Mouse (Mus musculus): ENCODE results near the gene Fcho2. TPM values are rescaled to one million over a fixed set of nuclear protein-coding genes. Genes with fewer than 3 reads are reported as not detected.

Gene Fcho2
- polyA plus RNA-seq, 1 experiment from 2014 or later = 24.7 TPM

GRCm38 (mm10) chr13:98700661-98701308, 114.5 kb downstream of the Fcho2 start:
- ATAC-seq = peak; percentile 58
- Histone ChIP-seq H3K27me3 (replicated peaks; ENCODE audit: control insufficient read depth, insufficient read depth, low read length) (no peaks in the 10 kb centered on the region), H3K27ac (ENCODE audit: low read depth, low read length) (peak overlapping the region; percentile 90), H3K9ac (ENCODE audit: low read depth, low read length) (no peak overlapping the region), H3K4me2 (replicated peaks; ENCODE audit: low read depth) (peak overlapping the region; percentile 37), H3K4me1 (replicated peaks; ENCODE audit: control insufficient read depth, insufficient read depth, low read length) (peaks cover 12% of the 10 kb centered on the region; the same call in 1 of the 2 replicates), H3K4me3 (ENCODE audit: low read depth, low read length) (no peak overlapping the region), H3K36me3 (ENCODE audit: control insufficient read depth, insufficient read depth) (no peaks in the 10 kb centered on the region), H3K9me3 (ENCODE audit: control insufficient read depth) (no peaks in the 10 kb centered on the region)
- TF ChIP-seq CTCF (IDR thresholded peaks at IDR 0.05; ENCODE audit: low read depth) = no peak
- 22% methylated on average over 10 of the region's 10 CpGs for WGBS

DNA sequence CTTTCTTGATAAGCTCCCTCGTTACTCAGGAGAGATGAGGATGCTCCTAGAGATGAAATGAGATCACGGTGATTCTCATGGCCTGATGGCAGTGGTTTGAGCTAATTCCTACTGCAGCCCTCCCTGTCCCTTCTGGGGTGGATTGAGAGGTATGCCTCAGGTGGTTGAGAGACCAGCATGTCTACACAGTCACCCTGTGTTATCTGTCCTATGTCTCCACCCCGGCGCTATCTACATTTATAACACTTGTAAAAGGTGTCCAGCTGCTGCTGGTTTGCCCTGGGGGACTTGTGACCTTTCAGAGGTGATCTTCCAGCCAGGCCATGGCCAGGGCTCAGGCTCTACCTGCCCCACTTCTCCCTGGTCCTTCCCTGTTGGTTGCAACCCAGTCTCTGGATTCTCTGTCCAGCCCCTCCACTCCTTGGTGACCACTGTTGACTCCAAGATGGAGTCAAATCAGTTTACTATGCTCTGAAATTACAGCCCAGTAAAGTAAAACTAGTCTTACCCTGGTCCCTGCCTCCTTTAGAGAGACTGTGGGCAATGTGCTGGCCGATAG, 115.2 kb downstream of the Fcho2 start:
- peak; percentile 37 for ATAC-seq
- peak overlapping the region; percentile 90 for H3K27ac ChIP-seq (ENCODE audit: low read depth, low read length)

GRCm38 (mm10) chr13:98699051-98699744, 116.1 kb downstream of the Fcho2 start:
- Histone ChIP-seq H3K36me3 (ENCODE audit: control insufficient read depth, insufficient read depth) (no peaks in the 10 kb centered on the region), H3K4me3 (ENCODE audit: low read depth, low read length) (no peak overlapping the region), H3K9ac (ENCODE audit: low read depth, low read length) (no peak overlapping the region), H3K4me1 (replicated peaks; ENCODE audit: control insufficient read depth, insufficient read depth, low read length) (peaks cover 12% of the 10 kb centered on the region; the same call in 1 of the 2 replicates), H3K9me3 (ENCODE audit: control insufficient read depth) (no peaks in the 10 kb centered on the region), H3K27me3 (replicated peaks; ENCODE audit: control insufficient read depth, insufficient read depth, low read length) (no peaks in the 10 kb centered on the region), H3K4me2 (replicated peaks; ENCODE audit: low read depth) (peak overlapping the region; percentile 37), H3K27ac (ENCODE audit: low read depth, low read length) (peak overlapping the region; percentile 90)
- peak; percentile 39 for ATAC-seq
- TF ChIP-seq CTCF (IDR thresholded peaks at IDR 0.05; ENCODE audit: low read depth) = no peak
- WGBS = 17% methylated on average over 14 of the region's 14 CpGs

More for the DNA sequence above, 115.2 kb downstream of the Fcho2 start:
- TF ChIP-seq CTCF (IDR thresholded peaks at IDR 0.05; ENCODE audit: low read depth) = no peak
- no peak overlapping the region for H3K9ac ChIP-seq (ENCODE audit: low read depth, low read length)
- H3K36me3 ChIP-seq (ENCODE audit: control insufficient read depth, insufficient read depth) = no peaks in the 10 kb centered on the region
- no peaks in the 10 kb centered on the region for H3K9me3 ChIP-seq (ENCODE audit: control insufficient read depth)
- H3K4me3 ChIP-seq (ENCODE audit: low read depth, low read length) = no peak overlapping the region
- peak overlapping the region; percentile 37 for H3K4me2 ChIP-seq (replicated peaks; ENCODE audit: low read depth)
- WGBS = 38% methylated on average over 5 of the region's 5 CpGs
- peaks cover 12% of the 10 kb centered on the region; the same call in 1 of the 2 replicates for H3K4me1 ChIP-seq (replicated peaks; ENCODE audit: control insufficient read depth, insufficient read depth, low read length)
- no peaks in the 10 kb centered on the region for H3K27me3 ChIP-seq (replicated peaks; ENCODE audit: control insufficient read depth, insufficient read depth, low read length)

GRCm38 (mm10) chr13:98696716-98697115, 118.5 kb downstream of the Fcho2 start:
- 71% methylated on average over 3 of the region's 3 CpGs for WGBS
- Histone ChIP-seq H3K27me3 (replicated peaks; ENCODE audit: control insufficient read depth, insufficient read depth, low read length) (no peaks in the 10 kb centered on the region), H3K9ac (ENCODE audit: low read depth, low read length) (no peak overlapping the region), H3K4me1 (replicated peaks; ENCODE audit: control insufficient read depth, insufficient read depth, low read length) (peaks cover 12% of the 10 kb centered on the region; the same call in 1 of the 2 replicates), H3K9me3 (ENCODE audit: control insufficient read depth) (no peaks in the 10 kb centered on the region), H3K4me3 (ENCODE audit: low read depth, low read length) (no peak overlapping the region), H3K4me2 (replicated peaks; ENCODE audit: low read depth) (0 out of 2 replicates have a peak overlapping the region, but pooled peaks have one; percentile 76), H3K27ac (ENCODE audit: low read depth, low read length) (peak overlapping the region; percentile 97), H3K36me3 (ENCODE audit: control insufficient read depth, insufficient read depth) (no peaks in the 10 kb centered on the region)
- no peak for TF ChIP-seq CTCF (IDR thresholded peaks at IDR 0.05; ENCODE audit: low read depth)
- no peak for ATAC-seq

GRCm38 (mm10) chr13:98695546-98695945, 119.7 kb downstream of the Fcho2 start:
- peak; percentile 37 for ATAC-seq
- no peak for TF ChIP-seq CTCF (IDR thresholded peaks at IDR 0.05; ENCODE audit: low read depth)
- Histone ChIP-seq H3K4me3 (ENCODE audit: low read depth, low read length) (peak overlapping the region; percentile 56), H3K4me1 (replicated peaks; ENCODE audit: control insufficient read depth, insufficient read depth, low read length) (peaks cover 11% of the 10 kb centered on the region; the same call in 1 of the 2 replicates), H3K9ac (ENCODE audit: low read depth, low read length) (peak overlapping the region; percentile 86), H3K36me3 (ENCODE audit: control insufficient read depth, insufficient read depth) (no peaks in the 10 kb centered on the region), H3K9me3 (ENCODE audit: control insufficient read depth) (no peaks in the 10 kb centered on the region), H3K27ac (ENCODE audit: low read depth, low read length) (peak overlapping the region; percentile 97), H3K4me2 (replicated peaks; ENCODE audit: low read depth) (peak overlapping the region; percentile 76), H3K27me3 (replicated peaks; ENCODE audit: control insufficient read depth, insufficient read depth, low read length) (no peaks in the 10 kb centered on the region)
- WGBS = 13% methylated on average over 2 of the region's 2 CpGs

- 0 out of 2 replicates have a peak, but pooled peaks cover 7% of the 10 kb centered on the region for H3K4me1 ChIP-seq (replicated peaks; ENCODE audit: control insufficient read depth, insufficient read depth, low read length)
- H3K4me2 ChIP-seq (replicated peaks; ENCODE audit: low read depth) = peak within 1 kb of the TSS; percentile 76
- H3K9me3 ChIP-seq (ENCODE audit: control insufficient read depth) = no peaks in the 10 kb centered on the region
- peak within 1 kb of the TSS; percentile 97 for H3K27ac ChIP-seq (ENCODE audit: low read depth, low read length)
- H3K9ac ChIP-seq (ENCODE audit: low read depth, low read length) = peak within 1 kb of the TSS; percentile 86
- no peak for TF ChIP-seq CTCF (IDR thresholded peaks at IDR 0.05; ENCODE audit: low read depth)
- 4% methylated on average over 44 of the region's 44 CpGs for WGBS
- H3K4me3 ChIP-seq (ENCODE audit: low read depth, low read length) = peak within 1 kb of the TSS; percentile 56
- H3K36me3 ChIP-seq (ENCODE audit: control insufficient read depth, insufficient read depth) = no peaks in the 10 kb centered on the region
- ATAC-seq = peak; percentile 70
- no peaks in the 10 kb centered on the region for H3K27me3 ChIP-seq (replicated peaks; ENCODE audit: control insufficient read depth, insufficient read depth, low read length)
Observed at GRCm38 (mm10) chr13:98694773-98695314, 120.4 kb downstream of the Fcho2 start, which contains the start of gene Tmem171. Gene Tmem171, minus strand, starts transcription at chr13:98694834.
